ENCODE assay signal across 10 mouse cellular contexts in genomic region chr10:118250852-118251295, GRCm38 (mm10). TPM values are rescaled to one million over a fixed set of nuclear protein-coding genes. Genes with fewer than 3 reads are reported as not detected.
DNase-seq lines count a peak whose midpoint lies in the region; ATAC-seq lines count a peak whose summit lies in the region.
"Had no signal": no experiment of that assay in that cellular context is flagged by ENCODE, and none has a peak within 500 bp of the region (broad histone marks: within the 10 kb centered on the region; RNA-seq: fewer than 3 reads in every experiment).

No protein-coding gene starts in this region.

- H3K27ac ChIP-seq in embryonic facial prominence, embryonic 11.5 days (replicated peaks; ENCODE audit: low read depth, low read length): no peak overlapping the region
- no peak overlapping the region for H3K27ac ChIP-seq in intestine, embryonic 15.5 days
- no peak overlapping the region for H3K27ac ChIP-seq in midbrain, embryonic 10.5 days (replicated peaks)

- H3K36me3 ChIP-seq in embryonic facial prominence, embryonic 11.5 days (replicated peaks; ENCODE audit: control insufficient read depth, insufficient read depth, low read depth, low read length): no peaks in the 10 kb centered on the region
- H3K36me3 ChIP-seq in intestine, embryonic 15.5 days: no peaks in the 10 kb centered on the region
- no peaks in the 10 kb centered on the region for H3K36me3 ChIP-seq in midbrain, embryonic 10.5 days

- no peaks in the 10 kb centered on the region for H3K27me3 ChIP-seq in embryonic facial prominence, embryonic 11.5 days (ENCODE audit: control insufficient read depth, insufficient read depth, low read length)
- H3K27me3 ChIP-seq in intestine, embryonic 15.5 days (replicated peaks): no peaks in the 10 kb centered on the region
- H3K27me3 ChIP-seq in midbrain, embryonic 10.5 days (ENCODE audit: low read depth, poor library complexity, severe bottlenecking): no peaks in the 10 kb centered on the region

- 45% methylated on average over 10 of the region's 10 CpGs for WGBS in embryonic facial prominence, embryonic 11.5 days
- WGBS in intestine, embryonic 15.5 days: 31% methylated on average over 10 of the region's 10 CpGs
- WGBS in midbrain, embryonic 10.5 days: 53% methylated on average over 10 of the region's 10 CpGs

- DNase-seq in left cerebral cortex, adult 18-20 months (ENCODE audit: low spot score in 2 of 2): peak; percentile 36 to 43
- DNase-seq in left cerebral cortex, adult 8-10 months (ENCODE audit: low spot score in 2 of 2): no peak
- peak; percentile 3 for DNase-seq in WW6 (ENCODE audit: low read depth, low spot score)
- peak; percentile 75 for DNase-seq in embryonic facial prominence, embryonic 11.5 days (ENCODE audit: low spot score)
- peak; percentile 64 for DNase-seq in midbrain, embryonic 10.5 days (ENCODE audit: low spot score)
- DNase-seq in thymus, postnatal 0 days (ENCODE audit: low spot score): peak; percentile 45
- DNase-seq in urinary bladder, postnatal 14 days (ENCODE audit: low spot score): no peak

- H3K4me2 ChIP-seq in embryonic facial prominence, embryonic 11.5 days (ENCODE audit: low read depth, low read length): no peak overlapping the region
- H3K4me2 ChIP-seq in intestine, embryonic 15.5 days (replicated peaks): 0 out of 2 replicates have a peak overlapping the region, but pooled peaks have one; percentile 19

- peak; percentile 85; the same call in 1 of the 2 replicates for ATAC-seq in embryonic facial prominence, embryonic 11.5 days (replicated peaks; ENCODE audit: insufficient number of reproducible peaks, low FRiP score, low TSS enrichment, low read depth)
- no peak for ATAC-seq in intestine, embryonic 15.5 days

- H3K4me3 ChIP-seq in embryonic facial prominence, embryonic 11.5 days (ENCODE audit: low read depth, low read length): no peak overlapping the region
- H3K4me3 ChIP-seq in intestine, embryonic 15.5 days (replicated peaks): no peak overlapping the region
- no peak overlapping the region for H3K4me3 ChIP-seq in midbrain, embryonic 10.5 days

- H3K9ac ChIP-seq in embryonic facial prominence, embryonic 11.5 days (replicated peaks; ENCODE audit: low read length): no peak overlapping the region
- H3K9ac ChIP-seq in intestine, embryonic 15.5 days: no peak overlapping the region

- no peaks in the 10 kb centered on the region for H3K4me1 ChIP-seq in embryonic facial prominence, embryonic 11.5 days (ENCODE audit: control insufficient read depth, insufficient read depth, low read length)
- no peaks in the 10 kb centered on the region for H3K4me1 ChIP-seq in intestine, embryonic 15.5 days (replicated peaks)
- H3K4me1 ChIP-seq in midbrain, embryonic 10.5 days: peaks cover 2% of the 10 kb centered on the region; the same call in 1 of the 2 replicates

- H3K9me3 ChIP-seq in embryonic facial prominence, embryonic 11.5 days (replicated peaks; ENCODE audit: control insufficient read depth, low read length): no peaks in the 10 kb centered on the region
- no peaks in the 10 kb centered on the region for H3K9me3 ChIP-seq in intestine, embryonic 15.5 days
- H3K9me3 ChIP-seq in midbrain, embryonic 10.5 days (replicated peaks): no peaks in the 10 kb centered on the region

RNA-seq across cellular contexts. Expression of gene Gm32802, which starts 7.6 kb away (rescaled TPM):
- total RNA-seq in left cerebral cortex, adult 18-20 months (2021): under 1 TPM; 0.77 to 0.86 TPM
- under 1 TPM; 0.57 to 1.00 (median 0.76) TPM for total RNA-seq in left cerebral cortex, adult 8-10 months (2022)
- polyA plus RNA-seq in embryonic facial prominence, embryonic 11.5 days (2014; fragmentation: Nextera tagmentation; extraction: Ambion mirVana): not detected in 2 replicates
- polyA plus RNA-seq in intestine, embryonic 15.5 days (2015; fragmentation: Nextera tagmentation; extraction: Ambion mirVana): not detected in 2 replicates
- 0.11 TPM in 1 of 2 replicates, not detected in the other for polyA plus RNA-seq in midbrain, embryonic 10.5 days (2016; fragmentation: Nextera tagmentation; extraction: Ambion mirVana)
- polyA plus RNA-seq in thymus, postnatal 0 days (2015; fragmentation: Nextera tagmentation; extraction: Ambion mirVana): 0.10 TPM in 1 of 2 replicates, not detected in the other

RNA-seq across cellular contexts. Expression of gene Gm32717, which starts 10.3 kb away (rescaled TPM):
- under 1 TPM; 0.77 to 0.86 TPM for total RNA-seq in left cerebral cortex, adult 18-20 months (2021)
- total RNA-seq in left cerebral cortex, adult 8-10 months (2022): under 1 TPM; 0.57 to 1.00 (median 0.76) TPM
- polyA plus RNA-seq in embryonic facial prominence, embryonic 11.5 days (2014; fragmentation: Nextera tagmentation; extraction: Ambion mirVana): not detected in 2 replicates
- polyA plus RNA-seq in intestine, embryonic 15.5 days (2015; fragmentation: Nextera tagmentation; extraction: Ambion mirVana): not detected in 2 replicates
- 0.11 TPM in 1 of 2 replicates, not detected in the other for polyA plus RNA-seq in midbrain, embryonic 10.5 days (2016; fragmentation: Nextera tagmentation; extraction: Ambion mirVana)
- 0.10 TPM in 1 of 2 replicates, not detected in the other for polyA plus RNA-seq in thymus, postnatal 0 days (2015; fragmentation: Nextera tagmentation; extraction: Ambion mirVana)

RNA-seq across cellular contexts. Expression of gene Iltifb, which starts 44.0 kb away (rescaled TPM):
- total RNA-seq in left cerebral cortex, adult 18-20 months (2021): not detected
- not detected for total RNA-seq in left cerebral cortex, adult 8-10 months (2022)
- polyA plus RNA-seq in embryonic facial prominence, embryonic 11.5 days (2014; fragmentation: Nextera tagmentation; extraction: Ambion mirVana): not detected in 2 replicates
- not detected in 2 replicates for polyA plus RNA-seq in intestine, embryonic 15.5 days (2015; fragmentation: Nextera tagmentation; extraction: Ambion mirVana)
- not detected in 2 replicates for polyA plus RNA-seq in midbrain, embryonic 10.5 days (2016; fragmentation: Nextera tagmentation; extraction: Ambion mirVana)
- polyA plus RNA-seq in thymus, postnatal 0 days (2015; fragmentation: Nextera tagmentation; extraction: Ambion mirVana): not detected in 2 replicates
- total RNA-seq: common myeloid progenitor, adult 5-6 weeks; layer of hippocampus, postnatal 25 days had no signal

RNA-seq across cellular contexts. Expression of gene Il22, which starts 46.1 kb away (rescaled TPM):
- not detected for total RNA-seq in left cerebral cortex, adult 18-20 months (2021)
- total RNA-seq in left cerebral cortex, adult 8-10 months (2022): under 1 TPM in 1 of 4 experiments, not detected in 3; 0.46 TPM
- not detected in 2 replicates for polyA plus RNA-seq in embryonic facial prominence, embryonic 11.5 days (2014; fragmentation: Nextera tagmentation; extraction: Ambion mirVana)
- polyA plus RNA-seq in intestine, embryonic 15.5 days (2015; fragmentation: Nextera tagmentation; extraction: Ambion mirVana): not detected in 2 replicates
- polyA plus RNA-seq in midbrain, embryonic 10.5 days (2016; fragmentation: Nextera tagmentation; extraction: Ambion mirVana): 0.10 TPM in 1 of 2 replicates, not detected in the other
- 0.47 and 0.66 TPM in 2 replicates for polyA plus RNA-seq in thymus, postnatal 0 days (2015; fragmentation: Nextera tagmentation; extraction: Ambion mirVana)
- total RNA-seq: common myeloid progenitor, adult 5-6 weeks; layer of hippocampus, postnatal 25 days had no signal

Comparison
In these comparisons a context has a peak if more than half of its experiments do, and no peak if none do; other contexts are left out.
1. DNase-seq: peak in left cerebral cortex, adult 18-20 months (2 of 2), WW6 (single experiment), embryonic facial prominence, embryonic 11.5 days (single experiment), midbrain, embryonic 10.5 days (single experiment) and thymus, postnatal 0 days (single experiment); none in left cerebral cortex, adult 8-10 months (0 of 2) and urinary bladder, postnatal 14 days (single experiment).